10 mouse cellular contexts compared by ENCODE assay signal in the genomic region with DNA sequence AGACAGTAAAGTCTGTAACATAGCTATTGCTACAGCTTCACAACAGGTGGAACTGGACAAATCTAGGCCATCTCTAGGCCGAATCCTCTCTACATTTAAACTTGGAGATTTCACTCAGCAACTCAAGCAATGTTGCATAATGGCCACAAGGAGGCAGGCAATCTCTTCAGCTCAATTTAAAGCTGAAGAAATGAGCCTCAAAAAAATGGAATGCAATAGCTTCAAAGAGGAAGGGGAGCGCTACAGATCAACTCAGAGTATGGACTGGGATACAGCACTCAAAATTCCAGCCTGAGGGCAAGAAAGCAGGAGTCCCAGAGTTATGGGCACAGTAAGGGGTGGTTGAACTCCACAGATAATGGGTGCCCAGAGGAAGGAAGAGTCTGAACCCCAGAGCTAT. TPM values are rescaled to one million over a fixed set of nuclear protein-coding genes. Genes with fewer than 3 reads are reported as not detected.
DNase-seq lines count a peak whose midpoint lies in the region; ATAC-seq and TF ChIP-seq lines count a peak whose summit lies in the region.
"Had no signal": no experiment of that assay in that cellular context is flagged by ENCODE, and none has a peak within 500 bp of the region (broad histone marks: within the 10 kb centered on the region; RNA-seq: fewer than 3 reads in every experiment).

No protein-coding gene starts in this region.

- H3K4me1 ChIP-seq in limb, embryonic 14.5 days (ENCODE audit: control insufficient read depth, insufficient read depth, low read length): no peaks in the 10 kb centered on the region
- H3K4me1 ChIP-seq in limb, embryonic 10.5 days: no peaks in the 10 kb centered on the region
- H3K4me1 ChIP-seq in midbrain, postnatal 0 days (ENCODE audit: insufficient read depth, low read length): no peaks in the 10 kb centered on the region
- H3K4me1 ChIP-seq: embryonic facial prominence, embryonic 12.5 days had no signal

- H3K4me3 ChIP-seq in limb, embryonic 14.5 days (replicated peaks; ENCODE audit: low read length): no peak overlapping the region
- no peak overlapping the region for H3K4me3 ChIP-seq in limb, embryonic 10.5 days
- no peak overlapping the region for H3K4me3 ChIP-seq in midbrain, postnatal 0 days (ENCODE audit: low read depth, low read length)
- H3K4me3 ChIP-seq: embryonic facial prominence, embryonic 12.5 days had no signal

- no peaks in the 10 kb centered on the region for H3K9me3 ChIP-seq in limb, embryonic 14.5 days (ENCODE audit: control insufficient read depth, low read length)
- no peaks in the 10 kb centered on the region for H3K9me3 ChIP-seq in limb, embryonic 10.5 days (replicated peaks)
- H3K9me3 ChIP-seq in midbrain, postnatal 0 days (ENCODE audit: low read length): no peaks in the 10 kb centered on the region
- H3K9me3 ChIP-seq: embryonic facial prominence, embryonic 12.5 days had no signal

- DNase-seq in limb, embryonic 14.5 days (ENCODE audit: low spot score): peak; percentile 69
- DNase-seq in limb, embryonic 10.5 days (ENCODE audit: low spot score): no peak
- DNase-seq in Muller cell, postnatal 12 days (ENCODE audit: inconsistent ontology term): peak; percentile 42
- DNase-seq in midbrain, postnatal 0 days (ENCODE audit: low spot score): peak; percentile 83
- no peak for DNase-seq in urinary bladder, postnatal 36 days (ENCODE audit: low spot score in 2 of 2)
- no peak for DNase-seq in kidney, postnatal 14 days
- no peak for DNase-seq in heart, postnatal 4 days

- ATAC-seq in limb, embryonic 14.5 days (ENCODE audit: low FRiP score, low read depth): no peak
- ATAC-seq in erythroblast, adult 5-6 weeks (replicated peaks; ENCODE audit: low FRiP score, poor library complexity, severe bottlenecking): peak; percentile 57; the same call in 1 of the 2 replicates
- ATAC-seq in midbrain, postnatal 0 days (ENCODE audit: low FRiP score): peak; percentile 61; the same call in 1 of the 2 replicates

- no peak overlapping the region for H3K9ac ChIP-seq in limb, embryonic 14.5 days (ENCODE audit: low read depth, low read length, severe bottlenecking)
- H3K9ac ChIP-seq in midbrain, postnatal 0 days (replicated peaks; ENCODE audit: low read length, poor library complexity, severe bottlenecking): no peak overlapping the region
- H3K9ac ChIP-seq: embryonic facial prominence, embryonic 12.5 days had no signal

- H3K36me3 ChIP-seq in limb, embryonic 14.5 days (ENCODE audit: control insufficient read depth, insufficient read depth, low read length): peaks cover 4% of the 10 kb centered on the region; the same call in 1 of the 2 replicates
- H3K36me3 ChIP-seq in limb, embryonic 10.5 days: peaks cover 8% of the 10 kb centered on the region; the same call in 1 of the 2 replicates
- no peaks in the 10 kb centered on the region for H3K36me3 ChIP-seq in midbrain, postnatal 0 days (ENCODE audit: insufficient read depth, low read length)
- H3K36me3 ChIP-seq: embryonic facial prominence, embryonic 12.5 days had no signal

- 37% methylated on average over 2 of the region's 2 CpGs for WGBS in limb, embryonic 14.5 days
- 58% methylated on average over 2 of the region's 2 CpGs for WGBS in limb, embryonic 10.5 days
- 16% methylated on average over 2 of the region's 2 CpGs for WGBS in midbrain, postnatal 0 days

- no peak for TF ChIP-seq POLR2A in limb, embryonic 14.5 days (IDR thresholded peaks at IDR 0.05; ENCODE audit: borderline replicate concordance, extremely low read depth, insufficient read depth, insufficient read length)

- peak; percentile 95 for TF ChIP-seq CTCF in midbrain, postnatal 0 days (IDR thresholded peaks at IDR 0.05)

- H3K27ac ChIP-seq in limb, embryonic 14.5 days (replicated peaks; ENCODE audit: low read depth, low read length): no peak overlapping the region
- H3K27ac ChIP-seq in limb, embryonic 10.5 days: no peak overlapping the region
- no peak overlapping the region for H3K27ac ChIP-seq in midbrain, postnatal 0 days (ENCODE audit: low read depth, low read length)
- H3K27ac ChIP-seq: embryonic facial prominence, embryonic 12.5 days had no signal

- H3K27me3 ChIP-seq in limb, embryonic 14.5 days (ENCODE audit: control insufficient read depth, insufficient read depth, low read length): no peaks in the 10 kb centered on the region
- no peaks in the 10 kb centered on the region for H3K27me3 ChIP-seq in limb, embryonic 10.5 days (ENCODE audit: low read depth, poor library complexity, severe bottlenecking)
- no peaks in the 10 kb centered on the region for H3K27me3 ChIP-seq in midbrain, postnatal 0 days (ENCODE audit: insufficient read depth, low read length)
- H3K27me3 ChIP-seq: embryonic facial prominence, embryonic 12.5 days had no signal

- H3K4me2 ChIP-seq in limb, embryonic 14.5 days (replicated peaks; ENCODE audit: low read depth, low read length, severe bottlenecking): no peak overlapping the region
- no peak overlapping the region for H3K4me2 ChIP-seq in midbrain, postnatal 0 days (ENCODE audit: low read depth, low read length, poor library complexity, severe bottlenecking)
- H3K4me2 ChIP-seq: embryonic facial prominence, embryonic 12.5 days had no signal

RNA-seq across cellular contexts. Expression of a gene that starts 11.3 kb away (rescaled TPM):
- 79.5 and 79.6 TPM in 2 replicates for polyA plus RNA-seq in limb, embryonic 14.5 days (2012; rRNA removed)
- polyA plus RNA-seq in limb, embryonic 14.5 days (2014; fragmentation: Nextera tagmentation; extraction: Ambion mirVana): 62.7 and 67.0 TPM in 2 replicates
- 59.2 and 67.7 TPM in 2 replicates for polyA plus RNA-seq in limb, embryonic 10.5 days (2016; fragmentation: Nextera tagmentation; extraction: Ambion mirVana)
- total RNA-seq in erythroblast, adult 5-6 weeks (2015; ENCODE audit: low replicate concordance): 0.63 and 7.9 TPM in 2 replicates
- 2.2 and 6.8 TPM in 2 replicates for total RNA-seq in erythroblast, adult 5-6 weeks (2017; ENCODE audit: low replicate concordance)
- 78.5 and 80.9 TPM in 2 replicates for total RNA-seq in midbrain, postnatal 0 days (2014; rRNA removed)
- 58.1 and 61.9 TPM in 2 replicates for polyA plus RNA-seq in midbrain, postnatal 0 days (2015; fragmentation: Nextera tagmentation; extraction: Ambion mirVana)
- 10 to 100 TPM; 83.3 to 84.7 TPM for total RNA-seq in heart, postnatal 4 days (2021)

RNA-seq across cellular contexts. Expression of a gene that starts 11.5 kb away (rescaled TPM):
- polyA plus RNA-seq in limb, embryonic 14.5 days (2012; rRNA removed): 18.2 TPM in 2 replicates
- polyA plus RNA-seq in limb, embryonic 14.5 days (2014; fragmentation: Nextera tagmentation; extraction: Ambion mirVana): 22.3 and 25.9 TPM in 2 replicates
- 83.3 and 85.2 TPM in 2 replicates for polyA plus RNA-seq in limb, embryonic 10.5 days (2016; fragmentation: Nextera tagmentation; extraction: Ambion mirVana)
- 7.7 and 8.1 TPM in 2 replicates for total RNA-seq in erythroblast, adult 5-6 weeks (2015; ENCODE audit: low replicate concordance)
- 14.8 and 16.8 TPM in 2 replicates for total RNA-seq in erythroblast, adult 5-6 weeks (2017; ENCODE audit: low replicate concordance)
- total RNA-seq in midbrain, postnatal 0 days (2014; rRNA removed): 1.9 and 3.0 TPM in 2 replicates
- 2.4 and 2.5 TPM in 2 replicates for polyA plus RNA-seq in midbrain, postnatal 0 days (2015; fragmentation: Nextera tagmentation; extraction: Ambion mirVana)
- 10 to 100 TPM; 10.4 to 10.6 TPM for total RNA-seq in heart, postnatal 4 days (2021)

RNA-seq across cellular contexts. Expression of a gene that starts 16.1 kb away (rescaled TPM):
- polyA plus RNA-seq in limb, embryonic 14.5 days (2012; rRNA removed): 1.7 and 2.1 TPM in 2 replicates
- 2.5 and 3.1 TPM in 2 replicates for polyA plus RNA-seq in limb, embryonic 14.5 days (2014; fragmentation: Nextera tagmentation; extraction: Ambion mirVana)
- polyA plus RNA-seq in limb, embryonic 10.5 days (2016; fragmentation: Nextera tagmentation; extraction: Ambion mirVana): 1.6 and 2.2 TPM in 2 replicates
- not detected in 2 replicates for total RNA-seq in erythroblast, adult 5-6 weeks (2015; ENCODE audit: low replicate concordance)
- not detected in 2 replicates for total RNA-seq in erythroblast, adult 5-6 weeks (2017; ENCODE audit: low replicate concordance)
- total RNA-seq in midbrain, postnatal 0 days (2014; rRNA removed): 5.2 and 5.6 TPM in 2 replicates
- 2.4 and 2.6 TPM in 2 replicates for polyA plus RNA-seq in midbrain, postnatal 0 days (2015; fragmentation: Nextera tagmentation; extraction: Ambion mirVana)
- 1 to 10 TPM; 3.6 to 3.9 TPM for total RNA-seq in heart, postnatal 4 days (2021)

RNA-seq across cellular contexts. Expression of a gene that starts 32.4 kb away (rescaled TPM):
- not detected in 2 replicates for polyA plus RNA-seq in limb, embryonic 14.5 days (2012; rRNA removed)
- not detected in 2 replicates for polyA plus RNA-seq in limb, embryonic 14.5 days (2014; fragmentation: Nextera tagmentation; extraction: Ambion mirVana)
- polyA plus RNA-seq in limb, embryonic 10.5 days (2016; fragmentation: Nextera tagmentation; extraction: Ambion mirVana): not detected in 2 replicates
- not detected in 2 replicates for total RNA-seq in erythroblast, adult 5-6 weeks (2015; ENCODE audit: low replicate concordance)
- not detected in 2 replicates for total RNA-seq in erythroblast, adult 5-6 weeks (2017; ENCODE audit: low replicate concordance)
- 0.57 and 0.77 TPM in 2 replicates for total RNA-seq in midbrain, postnatal 0 days (2014; rRNA removed)
- polyA plus RNA-seq in midbrain, postnatal 0 days (2015; fragmentation: Nextera tagmentation; extraction: Ambion mirVana): 0.26 and 0.31 TPM in 2 replicates
- total RNA-seq in heart, postnatal 4 days (2021): not detected

RNA-seq across cellular contexts. Expression of a gene that starts 38.2 kb away (rescaled TPM):
- not detected in 2 replicates for polyA plus RNA-seq in limb, embryonic 14.5 days (2012; rRNA removed)
- not detected in 2 replicates for polyA plus RNA-seq in limb, embryonic 14.5 days (2014; fragmentation: Nextera tagmentation; extraction: Ambion mirVana)
- polyA plus RNA-seq in limb, embryonic 10.5 days (2016; fragmentation: Nextera tagmentation; extraction: Ambion mirVana): not detected in 2 replicates
- total RNA-seq in erythroblast, adult 5-6 weeks (2015; ENCODE audit: low replicate concordance): not detected in 2 replicates
- not detected in 2 replicates for total RNA-seq in erythroblast, adult 5-6 weeks (2017; ENCODE audit: low replicate concordance)
- total RNA-seq in midbrain, postnatal 0 days (2014; rRNA removed): not detected in 2 replicates
- not detected in 2 replicates for polyA plus RNA-seq in midbrain, postnatal 0 days (2015; fragmentation: Nextera tagmentation; extraction: Ambion mirVana)
- not detected for total RNA-seq in heart, postnatal 4 days (2021)
- total RNA-seq: left cerebral cortex, postnatal 25 days had no signal
- polyA plus RNA-seq: embryonic facial prominence, embryonic 12.5 days had no signal

Comparison
In these comparisons a context has a peak if more than half of its experiments do, and no peak if none do; other contexts are left out.
1. DNase-seq: peak in limb, embryonic 14.5 days (single experiment), Muller cell, postnatal 12 days (single experiment) and midbrain, postnatal 0 days (single experiment); none in limb, embryonic 10.5 days (single experiment), urinary bladder, postnatal 36 days (0 of 2), kidney, postnatal 14 days (single experiment) and heart, postnatal 4 days (single experiment).